ENCODE assay signal across 9 mouse cellular contexts in the genomic region with DNA sequence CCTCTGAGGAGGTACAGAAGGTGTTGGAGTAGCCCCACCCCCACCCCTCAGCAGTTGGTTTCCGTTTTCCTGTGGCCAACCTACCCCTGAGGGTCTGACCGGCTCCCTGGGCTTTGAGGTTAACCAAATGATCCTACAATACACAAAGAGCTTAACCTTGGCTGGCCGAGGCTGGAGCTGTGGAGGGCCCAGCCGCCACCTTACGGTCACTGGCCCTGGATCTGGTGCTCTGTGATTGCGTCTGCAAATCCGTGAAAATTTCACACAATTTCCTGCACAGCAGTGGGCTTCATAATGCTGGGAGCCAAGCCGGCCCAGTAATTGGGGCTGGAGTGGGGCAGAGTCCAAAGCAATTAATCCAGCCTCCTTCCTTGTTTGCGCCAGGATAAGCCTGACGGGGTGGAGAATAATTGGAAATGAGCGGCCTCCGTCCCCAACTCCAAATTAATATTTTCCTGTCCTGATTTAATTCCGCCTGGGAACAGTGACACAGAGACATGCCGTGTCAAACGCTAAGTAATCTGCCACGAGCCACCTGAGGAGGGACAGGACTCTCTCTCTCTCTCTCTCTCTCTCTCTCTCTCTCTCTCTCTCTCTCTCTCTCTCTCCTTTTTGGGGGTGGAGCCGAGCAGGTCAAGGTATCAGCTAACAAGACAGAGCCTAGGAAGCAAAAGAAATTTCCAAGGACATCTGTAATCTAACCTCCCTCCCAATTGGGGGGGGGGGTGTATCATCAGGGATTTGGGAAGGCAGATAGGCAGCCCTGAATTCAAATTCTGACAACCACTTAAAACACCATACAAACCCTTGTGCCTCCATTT.
DNase-seq lines count a peak whose midpoint lies in the region; ATAC-seq and TF ChIP-seq lines count a peak whose summit lies in the region.
"Had no signal": no experiment of that assay in that cellular context is flagged by ENCODE, and none has a peak within 500 bp of the region (broad histone marks: within the 10 kb centered on the region; RNA-seq: fewer than 3 reads in every experiment).

No protein-coding gene starts in this region.

- no peaks in the 10 kb centered on the region; the same call in 1 of the 2 replicates for H3K27me3 ChIP-seq in kidney, embryonic 14.5 days (ENCODE audit: control insufficient read depth, insufficient read depth, low read length)
- H3K27me3 ChIP-seq in kidney, adult 2 months (replicated peaks; ENCODE audit: control insufficient read depth, insufficient read depth, low read length), result no peaks in the 10 kb centered on the region

- no peak overlapping the region; the same call in 1 of the 2 replicates for H3K4me2 ChIP-seq in kidney, embryonic 14.5 days (replicated peaks; ENCODE audit: low read depth, low read length)
- H3K4me2 ChIP-seq: liver, embryonic 13.5 days had no signal

- H3K27ac ChIP-seq in kidney, embryonic 14.5 days (ENCODE audit: low read depth, low read length), result no peak overlapping the region
- H3K27ac ChIP-seq in kidney, adult 2 months (ENCODE audit: insufficient read depth, low read depth, low read length), result no peak overlapping the region
- H3K27ac ChIP-seq: liver, embryonic 13.5 days had no signal

- 0 out of 2 replicates have a peak, but pooled peaks cover 6% of the 10 kb centered on the region for H3K4me1 ChIP-seq in kidney, embryonic 14.5 days (ENCODE audit: control insufficient read depth, insufficient read depth, low read length)
- no peaks in the 10 kb centered on the region for H3K4me1 ChIP-seq in kidney, adult 2 months (ENCODE audit: control insufficient read depth, insufficient read depth, low read length)

- TF ChIP-seq CTCF in kidney, adult 2 months (conservative IDR thresholded peaks at IDR 0.05; ENCODE audit: insufficient read depth, insufficient read length, low read depth, low read length), result no peak

- H3K36me3 ChIP-seq in kidney, embryonic 14.5 days (ENCODE audit: control insufficient read depth, insufficient read depth, low read length), result no peaks in the 10 kb centered on the region
- no peaks in the 10 kb centered on the region for H3K36me3 ChIP-seq in kidney, adult 2 months (ENCODE audit: control insufficient read depth, insufficient read depth, low read length)
- H3K36me3 ChIP-seq: liver, embryonic 13.5 days had no signal

- DNase-seq in kidney, adult 11 months, result peak; percentile 24
- DNase-seq in cerebellum, postnatal 25 days, result peak; percentile 48 to 56
- peak; percentile 25 for DNase-seq in kidney, adult 2 months
- DNase-seq in retina, postnatal 1 day, result peak; percentile 76
- no peak for DNase-seq in adrenal gland, adult (ENCODE audit: inconsistent age in 2 of 2, low spot score in 1 of 2)
- no peak for DNase-seq in gastrocnemius, postnatal 25 days
- no peak for DNase-seq in adrenal gland, adult 18-20 months (ENCODE audit: low spot score in 2 of 2)
- DNase-seq: liver, embryonic 13.5 days had no signal

- no peak for ATAC-seq in kidney, embryonic 14.5 days (ENCODE audit: low FRiP score, low TSS enrichment)

- H3K4me3 ChIP-seq in kidney, embryonic 14.5 days (ENCODE audit: low read length), result no peak overlapping the region
- no peak overlapping the region for H3K4me3 ChIP-seq in kidney, adult 2 months (ENCODE audit: insufficient read depth, low read depth, low read length)
- H3K4me3 ChIP-seq: liver, embryonic 13.5 days had no signal

- no peaks in the 10 kb centered on the region for H3K9me3 ChIP-seq in kidney, embryonic 14.5 days (ENCODE audit: control insufficient read depth, low read length)
- H3K9me3 ChIP-seq: liver, embryonic 13.5 days had no signal

- no peak for TF ChIP-seq POLR2A in kidney, adult 2 months (IDR thresholded peaks at IDR 0.05; ENCODE audit: low read depth, low read length)

- 16% methylated on average over 17 of the region's 17 CpGs for WGBS in kidney, embryonic 14.5 days
- WGBS in kidney, adult 2 months, result 18% methylated on average over 17 of the region's 17 CpGs

- H3K9ac ChIP-seq in kidney, embryonic 14.5 days (ENCODE audit: low read depth, low read length), result no peak overlapping the region
- H3K9ac ChIP-seq: liver, embryonic 13.5 days had no signal

Comparison
In these comparisons a context has a peak if more than half of its experiments do, and no peak if none do; other contexts are left out.
1. DNase-seq: peak in kidney, adult 11 months (single experiment), cerebellum, postnatal 25 days (2 of 2), kidney, adult 2 months (single experiment) and retina, postnatal 1 day (single experiment); none in adrenal gland, adult (0 of 2), gastrocnemius, postnatal 25 days (single experiment) and adrenal gland, adult 18-20 months (0 of 2).